Mouse (Mus musculus): ENCODE data around the gene Ttc7b. TPM values are rescaled to one million over a fixed set of nuclear protein-coding genes. Genes with fewer than 3 reads are reported as not detected.

The Ttc7b gene
- total RNA-seq, 2 experiments from 2014 or later: 13.3 to 24.3 TPM

Other genes with a start within 250 kb of the Ttc7b start
- 21.8 and 26.2 TPM in 2 replicates for gene Rps6ka5, start 206.2 kb upstream of the Ttc7b start, total RNA-seq (2015)
- gene Rps6ka5, start 206.2 kb upstream of the Ttc7b start, total RNA-seq (2017): 25.4 and 29.1 TPM in 2 replicates

Data from megakaryocyte progenitor cell, adult 5-6 weeks (primary cell).